Mouse (Mus musculus) thymus, postnatal 25 days (tissue): ENCODE results near the gene Zfp64.

Experiments
- DNase-seq: peaks from one replicate; pipeline ENCODE4 v3.0.0; 2022

Zfp64 gene

DNA sequence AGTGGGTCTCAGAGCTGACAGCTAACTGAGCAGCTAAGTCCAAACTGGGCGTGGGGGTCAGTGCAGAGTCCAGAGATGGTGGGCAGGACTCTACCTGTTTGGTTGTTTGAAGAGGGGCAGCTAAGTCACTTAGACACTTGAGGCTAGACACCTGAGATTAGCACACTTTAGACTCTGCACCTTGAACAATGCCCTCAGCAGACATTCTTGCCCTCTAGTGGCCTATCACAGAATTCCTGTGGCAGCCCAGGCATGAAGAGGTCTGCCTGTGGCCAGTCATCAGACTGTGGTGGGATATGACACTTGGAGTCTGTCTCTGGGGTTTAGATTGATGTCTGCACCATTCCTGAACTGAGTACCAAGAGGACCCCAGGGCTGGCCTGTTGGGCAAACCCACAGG lies 7.7 kb downstream of the Zfp64 start:
- no peak for DNase-seq

DNA sequence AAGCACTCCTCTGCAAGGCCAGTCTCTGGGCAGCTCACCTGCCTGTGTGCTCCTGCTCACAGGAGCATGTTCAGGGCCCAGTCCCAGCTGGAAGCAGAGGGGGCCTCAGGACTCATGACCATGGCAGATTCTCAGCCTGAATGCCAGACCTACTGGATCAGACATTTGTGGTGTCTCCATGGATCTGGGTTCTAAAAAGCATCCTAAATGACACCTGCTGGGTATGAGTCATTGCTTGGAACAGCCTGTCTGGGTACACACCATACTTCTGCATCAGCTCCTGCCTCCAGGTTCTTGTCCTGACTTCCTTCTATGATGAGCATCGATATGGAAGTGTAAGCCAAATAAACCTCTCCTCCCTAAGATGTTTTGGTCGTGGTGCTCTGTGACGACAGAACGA lies 11.4 kb downstream of the Zfp64 start:
- no peak for DNase-seq

DNA sequence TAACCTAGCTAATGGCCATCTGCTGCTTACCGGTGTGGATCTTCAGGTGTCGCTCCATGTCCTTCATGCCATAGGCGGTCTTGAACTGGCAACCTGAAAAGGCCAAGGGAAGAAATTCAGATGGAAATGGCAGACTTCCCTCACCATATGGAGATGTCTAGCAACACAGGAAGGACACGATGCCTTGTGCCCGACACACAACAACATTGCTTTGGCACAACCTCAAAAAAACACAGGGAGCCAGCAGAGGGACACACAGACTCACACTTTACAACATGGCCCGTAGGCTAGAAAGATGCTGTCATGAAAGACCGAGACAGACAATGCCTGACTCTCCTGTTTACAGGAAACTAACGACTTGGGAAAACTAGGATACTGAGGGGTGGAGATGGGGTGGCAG lies 15.4 kb downstream of the Zfp64 start:
- DNase-seq = no peak

DNA sequence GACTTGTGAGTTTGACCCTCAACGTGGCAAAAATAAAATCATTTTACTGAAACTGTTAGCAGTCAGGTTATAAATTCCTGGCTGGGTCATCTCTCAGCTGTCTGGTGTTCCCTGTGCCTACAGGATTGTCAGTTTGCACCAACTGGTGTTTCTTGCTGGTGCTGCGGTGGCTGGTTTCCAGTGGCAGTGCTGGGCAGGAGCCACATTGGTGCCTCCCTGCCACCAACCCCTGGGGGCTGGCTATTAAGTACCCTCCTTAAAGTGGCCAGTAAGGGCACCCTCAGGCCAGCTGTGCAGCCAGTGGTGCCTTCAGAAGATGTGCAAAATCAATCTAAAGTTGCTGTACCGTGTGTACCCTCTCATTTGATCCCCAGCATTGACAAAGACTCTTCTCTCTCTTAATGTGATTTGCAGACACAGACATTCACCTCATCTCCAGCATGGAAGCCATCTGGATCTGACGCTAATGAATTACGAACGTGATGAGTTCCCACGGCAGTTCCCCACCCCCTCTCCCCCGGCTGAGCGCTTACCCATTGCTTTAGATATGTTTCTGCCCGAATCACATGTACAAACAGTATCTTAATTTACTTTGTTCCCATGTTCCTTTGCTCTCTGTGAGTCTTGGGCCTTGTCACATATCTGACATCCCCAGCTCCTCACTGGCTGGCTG lies 16.0 kb downstream of the Zfp64 start:
- no peak for DNase-seq

DNA sequence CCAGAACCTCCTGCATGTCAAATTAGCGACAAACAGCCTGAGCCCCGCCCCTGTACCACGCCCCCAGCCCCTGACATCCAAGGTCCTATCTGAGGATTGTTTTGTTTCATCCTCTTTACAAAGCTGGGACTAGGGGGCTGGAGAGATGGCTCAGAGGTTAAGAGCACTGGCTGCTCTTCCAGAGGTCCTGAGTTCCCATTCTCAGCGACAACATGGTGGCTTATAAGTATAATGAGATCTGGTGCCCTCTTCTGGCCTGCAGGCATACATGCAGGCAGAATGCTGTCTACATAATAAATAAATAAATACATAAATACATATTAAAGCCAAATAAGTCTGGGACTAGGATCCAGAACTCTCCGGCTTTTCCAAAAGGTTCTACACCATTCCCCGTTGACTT lies 18.5 kb downstream of the Zfp64 start:
- no peak for DNase-seq

DNA sequence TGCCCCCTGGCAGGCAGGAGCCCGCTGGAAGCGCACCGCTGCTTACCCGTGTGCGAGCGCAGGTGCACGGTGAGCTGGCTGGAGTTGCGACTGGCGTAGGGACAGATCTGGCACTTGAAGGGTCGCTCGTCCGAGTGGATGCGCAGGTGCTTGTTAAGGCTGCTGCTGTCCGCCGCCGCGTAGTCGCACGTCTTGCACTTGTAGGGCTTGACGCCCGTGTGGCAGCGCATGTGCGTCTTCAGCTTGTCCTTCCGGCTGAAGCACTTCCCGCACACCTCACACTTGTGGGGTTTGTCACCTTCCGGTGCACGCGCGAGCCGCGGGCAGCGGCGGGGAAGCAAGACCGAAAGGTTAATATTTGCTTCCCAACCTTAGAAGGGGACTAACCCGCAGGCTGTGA lies 20.2 kb downstream of the Zfp64 start:
- no peak for DNase-seq

DNA sequence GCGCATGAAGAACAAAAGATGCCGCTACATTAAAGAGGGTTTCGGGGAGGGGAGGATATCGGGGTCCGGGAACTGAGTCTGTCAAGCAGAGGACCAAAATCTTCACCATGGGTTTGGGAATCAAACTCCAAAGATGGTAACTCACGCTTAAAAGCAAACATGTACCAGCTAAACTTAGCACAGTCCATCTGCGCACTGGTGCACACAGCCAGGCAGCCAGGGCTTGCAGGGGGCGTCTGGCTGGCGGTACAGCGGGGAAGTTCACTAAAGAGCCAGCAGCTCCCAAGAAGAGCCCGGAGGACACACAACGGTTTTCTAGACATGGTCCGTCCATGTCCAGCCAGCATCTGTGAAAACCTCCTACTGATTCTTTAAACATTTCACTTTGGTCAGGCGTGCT lies 23.7 kb downstream of the Zfp64 start:
- no peak for DNase-seq

DNA sequence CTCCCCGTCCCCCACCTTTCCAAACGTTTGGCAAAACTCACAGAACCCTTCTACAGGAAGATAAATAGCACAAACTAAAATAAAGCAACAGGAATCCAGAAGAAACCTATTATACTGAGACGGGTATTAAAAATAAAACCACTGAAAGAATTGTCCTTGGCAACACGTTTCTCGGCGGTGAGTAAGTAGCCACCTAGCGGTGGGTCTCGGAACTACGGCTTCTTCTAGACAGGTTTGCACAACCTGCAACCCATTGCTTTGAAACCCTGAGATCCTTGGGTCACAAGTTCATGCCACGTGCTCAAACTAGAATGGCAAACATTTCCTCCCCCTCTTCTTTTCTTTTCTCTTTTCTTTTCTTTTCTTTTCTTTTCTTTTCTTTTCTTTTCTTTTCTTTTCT lies 25.7 kb downstream of the Zfp64 start:
- DNase-seq = peak; percentile 72

DNA sequence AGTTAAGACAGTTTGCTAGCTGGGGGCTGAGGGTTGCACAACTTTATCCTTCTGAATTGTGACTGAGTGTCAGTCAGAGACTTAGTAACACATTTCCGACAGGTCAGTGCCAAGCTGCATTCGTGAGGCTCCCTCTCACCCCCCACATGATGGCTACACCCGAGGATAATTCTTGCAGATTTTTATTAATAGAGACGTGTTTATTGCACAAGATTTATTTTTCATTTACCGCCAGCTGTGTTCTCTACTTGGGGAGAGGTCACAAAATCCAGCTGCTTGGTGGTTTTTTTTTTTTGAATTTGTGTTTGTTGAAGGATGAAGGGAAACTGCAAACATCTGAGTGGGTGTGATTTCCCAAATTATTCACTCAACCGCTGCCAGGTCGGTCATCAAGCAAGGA lies 28.0 kb downstream of the Zfp64 start:
- DNase-seq = no peak

DNA sequence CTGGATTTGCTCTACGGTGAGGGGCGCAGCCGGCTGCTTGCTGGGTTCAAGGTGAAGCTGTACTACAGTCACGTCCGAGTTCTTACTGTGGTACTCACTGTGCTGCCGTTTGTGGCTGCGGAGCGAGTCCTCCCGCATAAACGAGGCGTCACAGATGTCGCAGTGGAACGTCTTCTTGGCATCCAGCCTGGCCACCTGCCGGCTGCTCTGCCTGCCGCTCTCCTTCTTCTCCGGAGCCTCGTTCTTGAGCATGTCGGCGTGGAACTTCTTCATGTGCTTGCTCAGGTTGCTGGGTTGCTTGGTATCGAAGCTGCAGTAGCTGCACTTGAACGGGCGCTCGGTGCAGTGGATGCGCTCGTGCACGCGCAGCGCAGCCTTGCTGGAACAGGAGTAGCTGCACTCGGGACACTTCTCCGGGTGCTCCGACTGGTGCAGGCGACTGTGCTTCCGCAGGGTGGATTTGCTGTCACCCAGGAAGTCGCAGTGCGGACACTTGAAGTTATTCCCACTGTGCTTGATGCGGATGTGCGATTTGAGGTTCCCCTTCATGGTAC lies 29.1 kb downstream of the Zfp64 start:
- DNase-seq = no peak

DNA sequence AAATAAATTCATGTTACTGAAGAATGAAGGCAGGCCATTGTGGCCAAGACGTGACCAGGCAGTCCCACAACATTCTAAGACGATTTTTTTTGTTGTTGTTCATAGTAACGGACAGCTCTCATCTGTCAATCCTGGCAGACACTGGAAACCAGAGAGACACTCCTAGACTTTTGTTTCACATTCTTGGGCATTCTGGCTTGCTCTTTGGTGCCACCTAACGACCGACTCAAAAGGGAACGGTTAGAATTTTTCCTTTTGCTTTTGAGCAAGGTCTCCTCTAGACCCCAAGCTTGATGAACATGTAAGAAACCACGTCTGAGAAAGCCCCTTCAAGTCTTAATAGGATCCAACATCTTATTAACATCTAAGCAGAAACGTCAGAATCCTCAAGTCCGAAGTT lies 31.7 kb downstream of the Zfp64 start:
- peak; percentile 43 for DNase-seq

DNA sequence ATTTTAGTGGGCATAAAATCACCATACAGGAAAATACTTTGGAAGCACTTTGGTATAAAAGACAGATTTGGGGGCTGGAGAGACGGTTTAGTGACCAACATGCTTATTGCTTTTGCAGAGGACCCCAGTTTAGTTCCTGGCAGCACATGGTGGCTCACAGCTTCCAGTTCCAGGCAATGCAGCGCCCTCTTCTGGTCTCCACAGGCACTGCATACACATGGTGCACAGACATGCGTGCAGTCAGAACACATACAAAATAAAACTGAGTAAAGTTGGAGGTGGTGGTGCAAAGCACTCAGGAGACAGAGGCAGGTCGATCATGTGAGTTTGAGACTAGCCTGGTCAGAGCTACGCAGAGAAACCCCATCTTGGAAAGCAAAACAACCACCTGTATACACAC lies 32.9 kb downstream of the Zfp64 start:
- no peak for DNase-seq

DNA sequence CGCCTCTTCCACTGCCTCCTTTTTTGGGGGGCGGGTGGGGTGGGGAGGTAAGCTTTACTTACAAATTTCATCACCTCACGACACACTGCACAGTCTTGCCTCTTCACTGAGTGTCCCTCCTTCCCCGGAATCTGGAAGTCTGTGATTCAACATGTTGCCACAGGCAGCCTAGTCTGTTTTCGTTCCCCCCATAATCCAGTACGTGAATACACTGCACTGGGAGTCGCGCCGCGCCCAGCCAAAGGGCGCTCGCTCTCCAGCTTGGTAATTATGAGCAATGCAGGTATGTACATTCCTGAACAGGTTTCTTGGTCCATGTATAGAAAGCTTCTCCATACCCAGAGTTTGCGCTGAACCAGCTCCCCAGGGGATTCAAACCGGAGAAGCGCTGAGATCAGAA lies 35.4 kb downstream of the Zfp64 start:
- no peak for DNase-seq

DNA sequence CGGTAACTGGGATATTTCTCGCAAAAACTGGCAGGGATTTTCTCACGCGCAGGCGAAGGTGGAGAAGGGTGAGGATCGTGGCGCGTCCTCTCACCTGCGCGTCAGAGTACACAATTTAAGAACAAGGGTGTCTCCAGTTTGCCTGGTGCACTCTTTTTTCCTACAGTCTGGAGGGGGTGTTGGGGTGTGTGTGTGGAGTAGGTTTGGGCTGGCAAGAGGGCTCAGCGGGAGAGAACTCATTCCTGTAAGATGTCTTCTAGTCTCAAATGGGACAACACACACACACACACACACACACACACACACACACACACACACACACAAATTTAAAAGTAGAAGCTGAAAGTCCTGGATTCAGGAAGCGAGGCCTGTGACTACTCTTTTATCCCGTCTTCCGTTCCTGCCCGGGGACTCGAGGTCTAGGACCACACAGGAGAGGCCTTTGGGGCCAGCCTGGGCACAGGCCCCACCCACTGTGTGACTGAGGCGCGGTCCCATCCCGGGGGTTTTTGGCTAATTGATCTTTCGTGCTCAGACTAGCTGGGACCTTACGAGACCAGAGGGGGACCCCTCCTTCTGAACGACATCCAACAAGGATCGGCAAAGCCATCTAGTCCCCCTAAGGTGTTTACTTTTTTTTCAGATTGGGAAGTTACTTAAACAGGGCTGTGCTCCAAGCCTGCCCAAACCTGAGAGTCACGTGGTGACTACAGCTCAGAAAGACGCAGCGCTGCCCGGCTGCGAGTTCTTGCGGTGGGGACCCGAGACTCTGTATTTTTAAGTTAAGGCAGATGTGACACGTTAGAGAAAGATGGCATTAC lies 42.3 kb downstream of the Zfp64 start:
- DNase-seq = no peak

DNA sequence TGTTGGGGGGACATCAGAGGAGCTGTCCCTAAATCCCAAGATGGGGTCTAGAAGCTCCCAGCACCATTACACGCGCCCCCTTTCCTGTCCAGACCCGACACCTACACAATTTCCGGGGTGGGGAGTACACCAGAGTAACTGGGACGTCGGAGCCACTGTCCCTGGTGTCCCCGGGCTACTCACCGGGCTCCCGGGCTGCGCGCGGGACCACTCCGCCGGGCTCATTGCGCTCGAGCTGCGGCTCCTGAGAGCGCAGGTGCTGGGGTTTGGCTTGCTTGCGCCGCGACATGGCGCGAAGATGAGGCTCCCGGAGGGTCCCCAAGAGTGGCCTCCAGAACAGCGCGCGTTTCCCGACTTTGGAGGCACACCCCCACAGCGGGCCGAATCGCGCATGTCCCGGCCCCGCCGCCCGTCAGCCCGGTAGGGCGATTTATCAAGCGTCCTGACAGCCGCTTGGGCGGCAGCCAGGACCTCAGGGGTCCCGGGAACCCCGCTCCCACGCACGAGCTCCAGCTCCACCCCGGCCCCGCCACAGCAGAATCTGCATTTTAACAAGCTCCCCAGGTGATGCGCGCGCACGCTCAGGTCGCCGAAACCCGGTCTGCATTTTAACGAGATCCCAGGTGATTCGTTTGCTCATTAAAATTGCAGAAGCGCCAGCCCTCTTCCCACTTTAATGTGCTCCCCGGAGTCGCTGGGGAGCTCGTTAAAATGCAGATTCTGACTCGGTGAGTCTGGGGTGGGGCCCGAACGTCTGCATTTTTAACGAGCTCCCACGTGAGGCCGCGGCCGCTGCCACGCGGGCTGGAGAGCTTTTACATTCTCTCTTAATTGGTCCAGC lies 43.1 kb downstream of the Zfp64 start:
- DNase-seq = no peak

DNA sequence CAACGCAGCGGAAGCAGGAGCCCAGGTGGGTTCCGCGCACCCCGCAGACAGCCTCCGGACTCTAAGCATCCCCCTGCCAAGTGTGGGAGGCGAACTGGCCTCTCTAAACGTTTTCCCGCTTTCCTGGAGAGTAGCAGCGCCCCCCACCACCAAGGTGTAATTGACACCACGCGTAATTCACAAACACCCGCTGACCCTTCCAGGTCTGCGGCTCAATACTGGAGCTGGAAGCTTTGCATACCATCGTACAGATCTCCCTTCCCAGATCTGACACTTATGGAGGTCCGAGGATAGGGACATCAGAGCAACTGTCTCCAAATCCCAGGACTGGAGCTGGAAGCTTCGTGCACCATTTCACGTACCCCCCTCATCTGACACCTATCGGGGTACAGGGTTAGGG lies 43.9 kb downstream of the Zfp64 start:
- no peak for DNase-seq

DNA sequence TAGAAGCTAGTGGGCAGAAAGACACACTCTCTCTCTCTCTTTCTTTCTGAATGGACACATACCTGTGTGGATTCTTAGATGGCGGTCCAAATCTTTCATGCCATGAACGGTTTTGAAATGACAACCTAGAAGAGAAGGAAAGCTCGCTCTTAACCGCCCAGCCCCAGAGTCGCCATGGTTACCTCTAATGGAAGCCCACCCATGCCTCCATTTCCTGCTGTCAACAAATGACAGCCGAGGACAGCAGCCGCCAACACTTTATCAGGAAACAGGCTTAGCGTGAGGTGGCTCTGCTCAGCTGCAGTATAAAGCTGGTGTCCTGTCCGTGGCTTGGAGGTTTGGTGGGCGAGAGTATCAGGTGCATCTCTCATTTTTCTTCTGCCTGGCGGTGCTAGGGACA lies 49.4 kb downstream of the Zfp64 start:
- no peak for DNase-seq

DNA sequence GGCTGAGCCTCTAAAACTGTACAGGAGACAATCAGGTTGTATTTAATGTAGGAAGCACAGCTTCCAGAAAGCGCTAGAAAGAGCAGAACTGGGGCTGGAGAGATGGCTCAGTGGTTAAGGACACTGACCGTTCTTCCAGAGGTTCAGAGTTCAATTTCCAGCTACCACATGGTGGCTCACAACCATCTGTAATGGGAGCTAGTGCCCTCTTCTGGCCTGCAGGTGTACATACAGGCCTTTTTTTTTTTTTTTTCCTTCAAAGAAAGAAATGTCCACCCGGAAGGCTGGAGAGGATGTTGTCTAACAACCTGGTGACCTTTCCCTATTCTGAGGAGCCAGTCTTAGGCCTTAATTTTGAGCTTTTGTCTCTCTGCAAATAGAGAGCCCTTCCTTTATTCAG lies 50.5 kb downstream of the Zfp64 start:
- no peak for DNase-seq

DNA sequence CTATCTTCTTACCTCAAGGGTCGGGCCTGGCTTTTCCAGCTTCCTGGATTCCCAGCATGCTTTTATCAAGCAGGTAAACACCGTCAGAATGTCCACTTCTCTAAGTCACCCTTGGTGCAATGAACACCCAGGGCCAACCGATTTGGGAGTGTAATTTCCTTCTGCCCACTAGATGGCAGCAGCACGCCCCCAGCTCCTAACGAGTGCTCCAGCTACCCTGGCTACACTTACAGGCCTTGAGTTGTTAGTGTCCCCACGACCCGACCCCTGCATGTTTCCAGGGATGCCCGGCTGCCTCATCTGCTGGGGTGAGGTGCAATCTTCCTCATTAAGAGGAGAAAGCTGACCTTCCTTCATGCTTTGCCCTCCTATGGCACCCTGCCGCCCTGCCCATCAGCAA lies 51.2 kb downstream of the Zfp64 start:
- DNase-seq = peak; percentile 52

DNA sequence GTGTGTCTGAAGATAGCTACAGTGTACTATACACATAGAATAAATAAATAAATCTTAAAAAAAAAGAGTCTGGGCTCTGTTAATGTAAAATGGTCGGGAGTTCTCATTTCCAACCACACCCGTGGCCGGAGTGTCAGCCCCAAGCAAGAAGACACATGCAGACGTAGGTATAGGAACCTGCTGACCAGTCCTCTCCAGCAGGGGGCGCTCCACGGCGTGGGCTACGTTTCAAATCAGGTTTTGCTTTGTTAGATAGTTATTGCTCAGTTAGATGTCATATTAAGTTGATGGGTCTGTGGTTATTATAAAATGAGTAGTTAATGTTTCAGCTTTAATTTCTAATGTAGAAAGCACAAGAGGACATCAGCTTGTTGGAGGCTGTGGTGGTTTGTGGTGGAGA lies 52.8 kb downstream of the Zfp64 start:
- peak; percentile 58 for DNase-seq

DNA sequence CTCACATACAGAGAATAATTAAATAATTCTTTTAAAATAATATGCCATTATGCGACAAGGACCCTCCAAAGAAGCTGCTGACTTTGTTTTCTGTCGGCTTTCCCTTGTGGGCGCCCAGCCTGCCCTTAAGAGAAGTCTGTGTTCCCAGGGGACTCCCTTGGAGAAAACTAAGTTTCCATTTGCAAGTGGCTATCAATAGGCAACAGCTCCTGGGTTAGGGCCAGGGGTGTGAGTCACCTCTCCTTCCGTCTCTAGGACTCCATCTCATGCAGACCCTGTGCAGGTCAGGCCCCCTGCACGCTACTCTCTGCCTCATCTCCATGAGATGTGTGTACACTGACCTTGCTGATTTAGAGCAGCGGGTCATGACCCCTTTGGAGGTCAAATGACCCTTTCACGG lies 57.5 kb downstream of the Zfp64 start:
- DNase-seq = no peak

DNA sequence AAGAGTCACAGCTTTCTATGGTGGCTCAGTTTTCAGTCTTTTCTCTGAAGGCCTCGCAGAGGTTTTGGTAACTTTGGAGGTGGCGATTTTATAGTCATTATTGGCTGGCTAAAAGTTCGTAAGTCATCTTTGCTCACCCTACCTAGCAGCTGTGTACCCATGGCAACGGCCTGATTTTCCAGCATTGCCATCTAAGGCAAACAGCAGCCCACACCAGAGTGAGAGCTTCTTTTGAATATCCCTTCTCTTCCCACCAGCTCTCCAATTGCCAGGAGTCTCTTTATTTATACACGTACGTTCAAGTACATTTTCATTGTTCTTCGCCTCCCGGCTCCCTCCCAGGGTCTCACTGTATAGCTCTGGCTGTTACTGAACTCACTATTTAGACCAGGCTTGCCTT lies 59.9 kb downstream of the Zfp64 start:
- no peak for DNase-seq

DNA sequence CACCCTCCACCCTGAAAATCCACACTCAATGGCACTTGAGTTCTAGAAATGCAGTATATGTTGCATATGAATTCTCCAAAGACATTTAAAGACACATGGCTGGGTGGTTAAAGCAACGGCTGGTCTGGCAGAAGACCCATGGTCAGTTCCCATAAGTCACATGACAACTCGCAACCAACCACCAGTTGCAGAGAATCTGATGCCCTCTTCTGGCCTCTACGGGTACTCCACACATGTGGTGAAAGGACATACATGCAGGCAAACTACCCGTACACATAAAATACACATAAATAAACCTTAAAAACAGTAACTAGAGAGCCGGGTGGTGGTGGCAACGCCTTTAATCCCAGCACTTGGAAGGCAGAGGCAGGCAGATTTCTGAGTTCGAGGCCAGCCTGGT lies 60.6 kb downstream of the Zfp64 start:
- no peak for DNase-seq

DNA sequence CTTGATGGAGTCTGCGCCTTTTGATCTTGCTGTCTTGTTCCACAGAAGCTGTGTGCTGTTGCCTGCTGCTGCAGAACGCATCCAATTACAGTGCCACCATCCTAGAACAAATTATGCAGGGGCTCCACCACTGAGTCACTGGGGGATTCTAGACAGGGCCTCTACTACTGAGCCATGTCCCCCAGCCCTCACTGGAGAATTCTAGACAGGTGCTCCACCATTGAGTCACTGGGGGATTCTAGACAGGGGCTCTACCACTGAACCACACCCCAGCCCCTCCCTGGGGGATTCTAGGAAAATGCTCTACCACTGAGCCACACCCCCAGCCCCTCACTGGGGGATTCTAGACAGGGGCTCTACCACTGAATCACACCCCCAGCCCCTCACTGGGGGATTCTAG lies 63.3 kb downstream of the Zfp64 start:
- DNase-seq = no peak
